Mouse (Mus musculus) E14TG2a.4 (cell line): ENCODE measurements around the gene Myo18b.

Experiments
- CTCF ChIP-seq: conservative IDR thresholded peaks from 2 replicates; pipeline ENCODE4 v1.5.1; 2014; ENCODE audit warnings: low read length
- NANOG ChIP-seq: IDR thresholded peaks from 2 replicates; pipeline ENCODE4 v1.6.1; 2014; ENCODE audit warnings: borderline replicate concordance, low read length, mixed read lengths
- POU5F1 ChIP-seq: IDR thresholded peaks from 2 replicates; pipeline ENCODE4 v1.6.1; 2014; ENCODE audit warnings: low read length, borderline replicate concordance

DNA sequence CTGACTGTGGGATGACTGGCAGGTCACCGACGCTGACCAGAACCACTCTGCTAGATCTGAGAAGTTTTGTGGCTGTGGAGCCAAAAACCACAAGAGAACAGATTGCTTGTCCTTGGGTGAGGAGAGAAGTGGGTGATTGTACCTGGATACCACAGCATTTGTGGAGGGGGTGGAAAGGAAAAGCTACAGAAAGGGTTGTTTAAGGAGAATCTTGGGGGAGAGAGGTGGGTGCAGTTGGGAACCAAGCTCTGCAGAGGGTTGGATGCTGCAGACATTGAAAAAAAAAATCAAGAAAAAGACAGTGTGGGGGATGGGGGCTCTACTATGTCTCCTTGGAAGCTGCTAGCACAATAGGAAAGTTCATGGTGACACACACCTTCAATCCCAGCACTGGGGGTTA lies 188.7 kb downstream of the Myo18b start:
- TF ChIP-seq NANOG: no peak
- no peak for TF ChIP-seq CTCF
- no peak for TF ChIP-seq POU5F1
